Mouse (Mus musculus) embryonic stem cell, embryonic (primary cell): ENCODE measurements around the gene Lbp.

Experiments used
- CTCF ChIA-PET, 4 experiments: fragments of 300-600 bp in 2 of 4; fragments of 350-600 bp in 2 of 4; sonication (Branson Sonifier 250); formaldehyde crosslinking; loops; one replicate each; lab custom pipeline; 2022; ENCODE audit warnings: inconsistent platforms in 2 of 4; lab: Charles Lee
- POLR2A ChIA-PET, 4 experiments: fragments of 300-600 bp in 2 of 4; fragments of 350-600 bp in 2 of 4; sonication (Branson Sonifier 250); formaldehyde crosslinking; loops; one replicate each; lab custom pipeline; 2022; ENCODE audit warnings: antibody characterized with exemption in 4 of 4, inconsistent platforms in 1 of 4; lab: Charles Lee

Gene Lbp

DNA sequence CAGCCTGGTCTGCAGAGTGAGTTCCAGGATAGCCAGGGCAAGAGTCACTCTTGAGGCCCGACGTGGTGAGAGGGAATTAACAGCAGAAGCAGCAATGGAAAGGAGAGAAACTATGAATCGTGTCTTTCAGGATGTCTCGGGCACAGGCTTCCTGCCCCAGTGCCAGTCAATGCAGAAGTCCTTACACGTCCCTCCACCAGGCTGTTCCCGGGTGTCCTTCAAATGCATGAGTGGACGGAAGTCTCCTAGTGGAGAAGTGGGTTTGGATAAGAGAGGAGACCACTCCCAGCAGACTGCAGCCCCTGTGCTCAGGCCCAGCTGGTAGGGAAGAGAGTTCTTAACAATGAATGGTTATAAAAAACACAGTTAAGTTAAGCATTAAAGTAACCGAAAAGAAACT is 62.0 kb downstream of the Lbp start:
- ChIA-PET CTCF (interaction anchor here in 2 of 4 experiments (0.6 to 0.9 kb wide), 2 partner anchors 11 to 246 kb away, joined by 4 to 7 read pairs; no protein-coding TSS in a partner anchor), POLR2A (interaction anchor here in 1 of 4 experiments (13.1 kb wide), 1 partner anchor 12 kb away, joined by 255 read pairs; no protein-coding TSS in a partner anchor)

DNA sequence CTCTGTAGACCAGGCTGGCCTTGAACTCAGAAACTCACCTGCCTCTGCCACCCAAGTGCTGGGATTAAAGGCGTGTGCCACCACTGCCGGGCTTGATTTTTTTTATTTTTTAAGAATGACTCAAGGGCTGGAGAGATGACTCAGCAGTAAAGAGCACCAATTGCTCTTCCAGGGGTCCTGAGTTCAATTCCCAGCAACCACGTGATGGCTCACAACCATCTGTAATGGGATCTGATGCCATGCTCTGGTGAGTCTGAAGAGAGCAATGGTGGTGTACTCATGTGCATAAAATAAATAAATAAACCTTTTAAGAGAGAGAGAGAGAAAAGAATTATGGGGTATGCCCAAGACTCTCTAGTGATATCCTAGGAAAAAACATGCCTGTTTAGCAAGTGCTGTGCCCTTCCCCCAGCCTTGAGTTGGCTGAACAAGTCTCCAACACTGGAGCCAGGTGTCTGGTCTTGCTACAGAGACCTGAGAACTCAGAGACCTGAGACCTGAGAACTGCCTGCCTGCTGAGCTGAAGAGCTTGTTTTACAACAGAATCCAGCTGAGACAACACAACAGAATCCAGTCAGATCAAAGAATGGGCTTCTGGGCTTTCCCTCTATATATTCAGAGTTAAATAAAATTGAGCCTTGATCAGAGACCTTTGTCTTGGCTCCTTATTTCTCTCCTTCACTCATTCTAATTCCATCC is 63.3 kb downstream of the Lbp start:
- ChIA-PET POLR2A (interaction anchor here in 3 of 4 experiments (0.6 to 13.1 kb wide), 16 partner anchors 9 to 722 kb away, joined by 3 to 255 read pairs (median 4); partner anchors contain the start of gene Ralgapb (in 1 of the 3)), CTCF (interaction anchor here (0.5 to 1.2 kb wide), 12 partner anchors 8 to 497 kb away, joined by 3 to 16 read pairs (median 4); no protein-coding TSS in a partner anchor)

DNA sequence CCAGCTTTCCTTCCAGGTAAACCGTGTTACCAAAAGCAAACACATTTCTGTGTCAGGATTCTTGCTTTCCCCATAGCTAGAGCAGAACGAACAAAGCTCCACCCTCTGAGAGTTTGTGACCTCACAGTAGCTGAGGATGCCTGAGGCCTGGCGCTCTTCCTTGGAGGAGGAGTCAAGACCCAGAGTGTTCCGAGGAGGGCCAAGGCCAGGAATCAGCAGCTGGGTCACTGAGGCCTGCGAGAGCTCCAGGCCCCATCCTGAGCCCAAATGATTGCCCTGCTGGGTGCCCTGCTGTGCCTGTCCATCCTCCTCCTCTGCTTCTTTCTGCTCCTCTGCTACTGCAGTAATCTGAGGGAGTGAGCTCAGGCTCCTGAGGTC is 63.9 kb downstream of the Lbp start:
- ChIA-PET POLR2A (interaction anchor here in 3 of 4 experiments (0.5 to 13.1 kb wide), 16 partner anchors 9 to 1029 kb away, joined by 3 to 255 read pairs (median 4); partner anchors contain the start of gene Ralgapb (in 1 of the 3)), CTCF (interaction anchor here (0.5 to 1.2 kb wide), 8 partner anchors 8 to 218 kb away, joined by 3 to 5 read pairs (median 4); no protein-coding TSS in a partner anchor)

DNA sequence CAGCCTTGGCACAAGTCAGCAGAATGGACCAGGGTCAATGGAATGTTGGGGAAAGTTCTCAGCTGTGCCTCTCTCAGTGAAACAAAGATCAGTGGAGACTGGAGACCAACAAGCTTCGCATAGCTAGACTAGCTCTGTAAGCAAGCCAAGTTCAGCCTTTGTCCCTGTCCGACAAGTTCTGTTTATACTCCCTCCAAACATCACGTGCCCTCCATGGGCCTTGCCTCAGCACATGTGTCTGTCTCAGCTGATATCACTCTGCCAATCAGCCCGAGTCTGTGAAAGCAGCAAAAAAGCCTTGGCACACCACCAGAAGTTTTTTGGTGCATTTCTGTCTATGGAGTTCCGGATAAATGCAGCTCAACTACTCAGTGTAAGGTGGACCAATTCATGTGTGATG is 66.8 kb downstream of the Lbp start:
- ChIA-PET POLR2A (interaction anchor here in 1 of 4 experiments (13.1 kb wide), 1 partner anchor 16 kb away, joined by 255 read pairs; no protein-coding TSS in a partner anchor), CTCF (interaction anchor here in 2 of 4 experiments (0.5 to 0.9 kb wide), 2 partner anchors 13 to 39 kb away, joined by 3 read pairs; no protein-coding TSS in a partner anchor)

DNA sequence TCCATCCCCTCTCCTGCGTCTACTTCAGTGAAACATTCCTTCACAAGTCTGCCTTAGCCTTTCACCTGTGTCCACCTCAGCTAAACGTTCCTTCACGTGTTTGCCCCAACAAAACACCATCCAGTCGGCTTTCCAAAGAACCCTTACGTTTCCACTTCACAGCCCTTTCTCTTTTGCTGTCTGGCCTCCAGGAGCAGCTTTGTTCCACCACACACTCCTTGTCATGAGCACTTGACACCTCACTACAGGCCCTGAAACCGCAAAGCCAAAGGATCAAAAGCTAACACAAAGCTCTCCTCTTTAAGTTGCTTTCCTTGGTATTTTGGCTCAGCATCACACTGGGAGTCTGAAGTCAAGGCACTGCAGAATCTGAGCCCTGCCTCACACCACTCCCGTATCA is 67.2 kb downstream of the Lbp start:
- CTCF ChIA-PET = interaction anchor here in 2 of 4 experiments (0.5 to 0.9 kb wide), 2 partner anchors 14 to 39 kb away, joined by 3 read pairs; no protein-coding TSS in a partner anchor
- POLR2A ChIA-PET = interaction anchor here in 1 of 4 experiments (13.1 kb wide), 1 partner anchor 17 kb away, joined by 255 read pairs; no protein-coding TSS in a partner anchor

DNA sequence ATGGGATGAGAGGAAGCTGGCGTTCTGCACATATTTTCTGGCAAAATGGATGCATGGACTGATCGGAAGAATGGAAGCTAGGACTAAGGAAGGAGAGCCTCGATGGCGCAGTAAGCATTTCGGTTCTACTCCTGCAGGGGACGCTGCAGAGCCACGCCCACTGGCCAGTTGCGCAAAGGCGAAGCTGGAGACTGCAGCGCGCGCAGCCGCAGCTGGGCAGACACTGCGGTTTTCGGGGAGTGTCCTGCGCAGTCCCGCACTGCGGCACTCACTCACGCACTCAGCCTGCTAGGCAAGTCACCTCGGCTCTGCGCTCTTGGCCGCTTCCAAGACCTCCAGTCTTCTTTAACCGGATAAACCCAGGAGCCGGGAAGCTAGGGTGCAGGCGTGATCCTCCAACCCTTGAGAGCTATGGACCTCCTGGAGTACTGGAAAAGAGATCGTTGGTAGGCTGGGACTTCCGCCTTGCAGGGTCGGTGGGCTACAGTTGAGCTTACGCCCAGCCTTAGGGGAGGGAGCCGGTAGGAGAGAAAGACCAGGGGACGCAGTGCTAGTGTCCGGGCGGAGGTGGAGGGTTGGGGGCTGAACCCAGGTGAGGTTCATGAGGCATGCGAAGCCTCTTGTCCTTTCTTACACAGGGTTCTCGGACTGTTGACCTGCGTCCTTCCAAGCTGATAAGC is 69.3 kb downstream of the Lbp start, which contains the start of gene Snhg11:
Gene Snhg11 (plus strand): TSS at position 196 of the 680 bp plus-strand sequence.
- CTCF ChIA-PET = interaction anchor here (0.6 to 2.1 kb wide), 39 partner anchors 8 to 1094 kb away, joined by 3 to 12 read pairs (median 3); partner anchors contain the start of genes Actr5 (in 1 of the 4) and Ralgapb (in 1 of the 4)
- POLR2A ChIA-PET = interaction anchor here (0.7 to 13.1 kb wide), 27 partner anchors 9 to 553 kb away, joined by 3 to 255 read pairs (median 4); partner anchors contain the start of gene Ralgapb (in 2 of the 4)

DNA sequence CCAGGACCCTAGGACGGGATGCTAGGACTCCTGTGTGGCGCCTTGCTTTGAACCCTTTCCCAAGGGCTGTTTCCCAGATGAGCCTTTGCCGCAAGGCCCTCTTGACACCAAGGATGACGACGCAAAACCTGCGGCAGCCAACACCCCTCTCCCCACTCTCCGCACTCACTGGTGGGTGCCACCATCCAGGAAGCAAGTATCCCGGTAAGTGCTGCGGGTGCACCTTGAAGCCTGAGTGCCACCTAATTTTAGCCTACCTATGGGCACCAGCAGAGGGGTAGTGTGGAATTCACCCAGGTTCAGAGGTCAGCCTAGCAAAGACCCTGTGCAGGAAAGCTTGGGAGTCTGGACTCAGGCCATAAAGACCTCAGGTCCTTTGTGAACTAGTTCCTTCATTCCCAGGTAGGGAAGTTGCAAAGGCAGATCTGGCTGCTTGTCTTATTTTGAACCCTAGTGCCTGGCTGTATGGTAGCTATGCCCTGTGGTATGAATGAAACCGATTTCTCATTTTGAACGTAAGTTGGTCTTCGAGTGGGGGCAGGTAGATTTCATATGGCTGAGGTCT is 69.9 kb downstream of the Lbp start:
- ChIA-PET CTCF (interaction anchor here (0.6 to 2.1 kb wide), 35 partner anchors 9 to 1095 kb away, joined by 3 to 12 read pairs (median 3); partner anchors contain the start of gene Ralgapb (in 1 of the 4)), POLR2A (interaction anchor here (0.7 to 13.1 kb wide), 25 partner anchors 9 to 292 kb away, joined by 3 to 255 read pairs (median 4); partner anchors contain the start of gene Ralgapb (in 2 of the 4))

DNA sequence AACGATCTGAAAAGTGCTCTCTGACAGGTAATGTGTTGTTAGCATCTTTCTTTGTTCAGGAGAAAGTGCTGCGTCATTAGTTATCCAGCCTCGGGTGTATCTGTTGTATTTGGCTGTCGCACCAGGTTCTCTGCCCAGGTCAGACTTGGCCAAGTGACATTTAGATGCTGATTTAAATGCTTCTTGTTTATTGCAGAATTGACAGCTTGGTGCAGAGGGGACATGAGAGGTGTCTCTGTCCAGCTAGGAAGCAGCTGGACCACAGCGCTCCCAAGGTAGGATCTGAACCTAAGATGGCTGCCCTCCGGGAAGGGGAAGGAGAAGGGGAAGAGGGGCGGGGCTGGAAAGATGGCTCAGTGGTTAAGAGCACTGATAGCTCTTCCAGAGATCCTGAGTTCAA is 70.5 kb downstream of the Lbp start:
- POLR2A ChIA-PET = interaction anchor here in 3 of 4 experiments (0.6 to 13.1 kb wide), 16 partner anchors 9 to 441 kb away, joined by 3 to 255 read pairs (median 4); partner anchors contain the start of gene Ralgapb (in 2 of the 3)
- CTCF ChIA-PET = interaction anchor here in 2 of 4 experiments (1.1 to 2.1 kb wide), 4 partner anchors 9 to 19 kb away, joined by 3 to 12 read pairs (median 4); no protein-coding TSS in a partner anchor

DNA sequence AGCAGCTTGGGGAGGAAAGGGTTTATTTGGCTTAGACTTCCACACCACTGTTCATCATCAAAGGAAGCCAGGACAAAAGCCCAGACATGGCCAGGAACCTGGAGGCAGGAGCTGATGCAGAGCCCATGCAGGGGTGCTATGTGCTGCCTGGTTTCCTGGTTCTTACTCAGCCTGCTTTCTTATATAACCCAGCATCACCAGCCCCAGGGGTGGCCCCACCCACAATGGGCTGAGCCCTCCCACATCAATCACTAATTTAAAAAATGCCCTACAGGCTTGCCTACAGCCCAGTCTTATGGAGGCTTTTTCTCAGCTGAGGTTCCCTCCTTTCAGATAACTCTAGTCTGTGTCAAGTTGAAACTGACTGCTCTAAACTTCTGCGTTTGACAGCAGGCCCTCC is 71.5 kb downstream of the Lbp start:
- ChIA-PET CTCF (no interaction called here), POLR2A (interaction anchor here in 2 of 4 experiments (1.2 to 13.1 kb wide), 3 partner anchors 8 to 32 kb away, joined by 3 to 255 read pairs (median 17); partner anchors contain the start of gene Ralgapb (in 1 of the 2))

DNA sequence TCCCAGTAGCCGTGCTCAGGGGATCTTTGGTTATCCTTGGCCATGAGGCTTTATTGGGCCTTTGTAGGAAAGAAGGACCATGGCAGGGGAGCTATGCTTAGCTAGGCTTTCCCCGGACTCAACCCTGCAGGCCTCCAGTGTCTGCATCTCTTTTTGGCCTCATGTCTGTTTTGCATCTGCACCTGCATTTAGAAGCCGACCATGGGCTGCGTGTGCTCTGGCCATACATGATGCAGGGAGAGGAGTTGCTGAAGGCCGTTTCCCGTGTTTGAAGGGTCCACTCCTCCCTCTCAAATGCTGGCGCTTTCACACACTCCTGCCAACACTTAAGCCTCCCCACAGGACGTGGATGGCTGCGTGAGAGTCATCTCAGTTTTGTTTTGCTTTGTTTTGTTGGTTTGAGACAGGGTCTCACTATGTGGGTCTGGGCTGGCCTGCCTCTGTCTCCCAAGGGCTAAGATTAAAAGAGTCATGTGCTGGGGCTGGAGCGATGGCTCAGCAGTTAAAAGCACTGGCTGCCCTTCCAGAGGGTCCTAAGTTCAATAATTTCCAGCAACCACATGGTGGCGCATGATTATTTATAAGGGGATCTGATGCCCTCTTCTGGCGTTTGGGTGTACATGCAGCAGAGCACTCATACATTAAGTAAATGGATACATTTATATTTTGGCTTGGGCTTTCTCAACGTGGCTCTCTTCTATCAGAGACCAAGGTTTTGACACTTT is 73.2 kb downstream of the Lbp start:
- CTCF ChIA-PET = interaction anchor here (0.5 to 1.7 kb wide), 12 partner anchors 11 to 348 kb away, joined by 3 to 5 read pairs (median 3); no protein-coding TSS in a partner anchor
- POLR2A ChIA-PET = interaction anchor here in 3 of 4 experiments (0.7 to 2.3 kb wide), 7 partner anchors 9 to 289 kb away, joined by 3 to 13 read pairs (median 4); partner anchors contain the start of gene Ralgapb (in 1 of the 3)
